Mouse (Mus musculus) C2C12 (cell line): Measurements from ENCODE around the gene Dstyk.

ENCODE experiments used
- CTCF ChIP-seq: IDR thresholded peaks from one replicate; pipeline ENCODE4 v1.5.1; 2011; ENCODE audit not compliant: control insufficient read depth, insufficient read depth, insufficient read length
- FOSL1 ChIP-seq: IDR thresholded peaks from one replicate; pipeline ENCODE4 v1.8.0; 2011; ENCODE audit warnings: mild to moderate bottlenecking, low read length; ENCODE audit not compliant: poor library complexity, insufficient read depth, severe bottlenecking
- MAX ChIP-seq: IDR thresholded peaks from one replicate; pipeline ENCODE4 v1.6.1; 2011; ENCODE audit warnings: mild to moderate bottlenecking, control low read depth
- MYOD1 ChIP-seq: IDR thresholded peaks from one replicate; pipeline ENCODE4 v1.6.1; 2011; ENCODE audit warnings: low read depth; ENCODE audit not compliant: control insufficient read depth, insufficient read length
- MYOG ChIP-seq: IDR thresholded peaks from one replicate; pipeline ENCODE4 v1.6.1; 2011; ENCODE audit not compliant: control insufficient read depth, insufficient read length; ENCODE audit errors: extremely low read depth
- USF1 ChIP-seq: IDR thresholded peaks from one replicate; pipeline ENCODE4 v1.6.1; 2011; ENCODE audit warnings: low read depth, mild to moderate bottlenecking, control low read depth, moderate library complexity

DNA sequence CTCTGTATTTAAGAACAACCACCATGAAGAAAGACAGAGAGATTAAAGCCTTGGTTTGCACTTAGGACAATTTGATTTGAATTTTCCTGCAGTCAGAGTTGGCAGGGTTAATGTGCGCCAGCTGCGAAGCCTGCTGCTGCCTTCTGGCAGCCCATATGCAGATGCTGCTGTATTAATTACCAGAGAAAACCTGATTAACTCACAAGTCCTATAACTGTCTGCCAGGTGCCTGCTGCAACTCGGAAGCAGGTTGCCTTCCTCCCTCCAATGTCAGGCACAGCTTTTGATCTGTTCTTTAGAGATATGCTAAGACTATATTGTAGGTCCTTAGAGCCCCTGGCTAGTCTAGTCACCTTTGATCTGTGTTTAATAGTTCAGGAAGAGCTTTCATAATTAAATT is 13.5 kb downstream of the Dstyk start:
- no peak for TF ChIP-seq MYOG
- TF ChIP-seq CTCF: no peak
- no peak for TF ChIP-seq USF1
- no peak for TF ChIP-seq FOSL1
- no peak for TF ChIP-seq MAX
- no peak for TF ChIP-seq MYOD1
